Mouse (Mus musculus): ENCODE measurements around the gene Mrpl58.

DNA sequence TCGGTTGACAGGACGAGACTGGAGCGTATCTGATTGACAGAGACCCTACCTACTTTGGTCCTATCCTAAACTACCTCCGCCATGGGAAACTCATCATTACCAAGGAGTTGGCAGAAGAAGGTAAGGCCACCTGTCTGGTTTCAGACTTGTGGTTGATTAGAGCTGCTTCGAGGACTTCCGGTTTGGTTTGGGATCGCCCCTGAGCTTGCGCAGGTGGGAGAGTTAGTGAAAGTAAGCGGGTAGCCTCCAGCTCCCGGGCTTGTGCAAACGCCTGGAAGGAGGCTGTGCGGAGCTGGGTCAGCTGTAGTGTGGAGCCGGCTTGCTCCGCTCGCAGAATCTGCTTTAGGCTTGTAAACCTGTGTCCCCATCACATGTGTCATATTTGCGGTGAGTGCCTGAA lies 18.4 kb downstream of the Mrpl58 start:
- TF ChIP-seq EP300 (IDR thresholded peaks at IDR 0.05; ENCODE audit: insufficient read depth, low read depth, low read length) = no peak
- no peak for TF ChIP-seq POLR2A (IDR thresholded peaks at IDR 0.05; ENCODE audit: insufficient read depth, low read depth, low read length)
